ENCODE assay signal across 18 mouse cellular contexts in the genomic region with DNA sequence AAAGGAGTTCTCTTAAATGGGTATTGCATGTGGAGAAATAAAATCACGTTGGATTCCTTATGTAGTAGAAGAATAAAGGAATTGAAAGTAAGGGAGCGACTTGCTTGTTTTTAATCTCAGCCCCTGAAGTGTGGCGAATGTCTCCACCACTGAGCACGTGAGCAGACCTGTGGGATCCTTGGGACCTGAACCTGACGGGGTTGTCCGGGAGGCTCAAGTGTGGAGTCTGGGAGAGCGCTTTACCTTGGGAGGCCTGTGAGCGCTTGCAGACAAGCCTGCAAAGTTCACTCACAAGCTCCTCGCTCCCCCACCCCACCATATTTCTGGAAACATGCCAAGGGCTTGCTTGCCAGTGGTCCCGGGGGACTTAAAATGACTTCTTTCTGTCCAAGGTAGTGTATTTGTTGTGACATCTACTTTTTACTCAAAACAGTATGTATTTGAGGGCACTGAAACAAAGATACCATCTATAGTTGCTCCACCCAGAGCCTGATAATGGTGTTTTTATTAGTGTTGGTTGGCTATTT.
DNase-seq lines count a peak whose midpoint lies in the region; ATAC-seq and TF ChIP-seq lines count a peak whose summit lies in the region.
"Had no signal": no experiment of that assay in that cellular context is flagged by ENCODE, and none has a peak within 500 bp of the region (broad histone marks: within the 10 kb centered on the region; RNA-seq: fewer than 3 reads in every experiment).

No protein-coding gene starts in this region.

- intact Hi-C loops in gastrocnemius, adult 2 months (cut with DNase I) = no loop called here
- intact Hi-C loops in left cerebral cortex, postnatal 25 days (cut with DNase I) = no loop called here

- H3K9me3 ChIP-seq in neural tube, embryonic 15.5 days (replicated peaks) = no peaks in the 10 kb centered on the region
- H3K9me3 ChIP-seq: embryonic facial prominence, embryonic 12.5 days; forebrain, embryonic 12.5 days; G1E; limb, embryonic 12.5 days had no signal

- no peak for DNase-seq in gastrocnemius, adult 2 months
- no peak for DNase-seq in gastrocnemius, adult 8-10 months (ENCODE audit: low spot score in 2 of 2)
- no peak for DNase-seq in layer of hippocampus, adult 2 months (ENCODE audit: low spot score in 2 of 2)
- DNase-seq in layer of hippocampus, postnatal 36 days = no peak
- peak; percentile 25 for DNase-seq in retina, postnatal 1 day
- no peak for DNase-seq in retina, embryonic 14.5 days (ENCODE audit: low spot score)
- DNase-seq in left cerebral cortex, postnatal 25 days (ENCODE audit: low spot score in 2 of 2) = no peak
- DNase-seq: cerebellum, adult 9-11 months; heart, postnatal 14 days; kidney, postnatal 25 days; lung, postnatal 36 days had no signal

- H3K36me3 ChIP-seq in neural tube, embryonic 15.5 days = peaks cover 1% of the 10 kb centered on the region; the same call in 1 of the 2 replicates
- H3K36me3 ChIP-seq: embryonic facial prominence, embryonic 12.5 days; forebrain, embryonic 12.5 days; G1E; limb, embryonic 12.5 days had no signal

- H3K4me2 ChIP-seq in neural tube, embryonic 15.5 days = no peak overlapping the region
- H3K4me2 ChIP-seq: embryonic facial prominence, embryonic 12.5 days; forebrain, embryonic 12.5 days; limb, embryonic 12.5 days; midbrain, embryonic 11.5 days had no signal

- H3K9ac ChIP-seq in neural tube, embryonic 15.5 days (replicated peaks) = no peak overlapping the region
- H3K9ac ChIP-seq: embryonic facial prominence, embryonic 12.5 days; forebrain, embryonic 12.5 days; limb, embryonic 12.5 days had no signal

- whole genome bisulfite sequencing in neural tube, embryonic 15.5 days = 61% methylated on average over 10 of the region's 10 CpGs

- H3K4me3 ChIP-seq in gastrocnemius, adult 2 months = peak overlapping the region; percentile 51; the same call in 1 of the 2 replicates
- H3K4me3 ChIP-seq in layer of hippocampus, adult 2 months = no peak overlapping the region
- no peak overlapping the region for H3K4me3 ChIP-seq in neural tube, embryonic 15.5 days (replicated peaks)
- H3K4me3 ChIP-seq: embryonic facial prominence, embryonic 12.5 days; forebrain, embryonic 12.5 days; limb, embryonic 12.5 days had no signal

- H3K4me1 ChIP-seq in neural tube, embryonic 15.5 days = peaks cover 17% of the 10 kb centered on the region

- H3K27ac ChIP-seq in gastrocnemius, adult 2 months = peak overlapping the region; percentile 51
- H3K27ac ChIP-seq in layer of hippocampus, adult 2 months = peak overlapping the region; percentile 77
- no peak overlapping the region for H3K27ac ChIP-seq in neural tube, embryonic 15.5 days (replicated peaks)
- H3K27ac ChIP-seq: embryonic facial prominence, embryonic 12.5 days; forebrain, embryonic 12.5 days; limb, embryonic 12.5 days had no signal

- ATAC-seq in neural tube, embryonic 15.5 days (ENCODE audit: low FRiP score) = 0 out of 2 replicates have a peak, but pooled peaks have one; percentile 40
- ATAC-seq: intestine, postnatal 0 days had no signal

- TF ChIP-seq CTCF in gastrocnemius, adult 2 months (IDR thresholded peaks at IDR 0.05) = no peak
- TF ChIP-seq CTCF in layer of hippocampus, adult 2 months (conservative IDR thresholded peaks at IDR 0.05) = no peak

- H3K27me3 ChIP-seq in neural tube, embryonic 15.5 days (replicated peaks) = no peaks in the 10 kb centered on the region
- H3K27me3 ChIP-seq: embryonic facial prominence, embryonic 12.5 days; forebrain, embryonic 12.5 days; limb, embryonic 12.5 days had no signal
